Mouse (Mus musculus) midbrain, embryonic 15.5 days (tissue): ENCODE measurements around the gene Gprc5c. TPM values are rescaled to one million over a fixed set of nuclear protein-coding genes. Genes with fewer than 3 reads are reported as not detected.
A peak's percentile ranks its signal among the peaks of the same experiment; 100 is the strongest.

Experiments used
- ATAC-seq: fragments of 200-750 bp; cut with Nextera tagmentation; replicated peaks from 2 replicates; pipeline ENCODE4 v1.8.0; 2017; ENCODE audit warnings: moderate TSS enrichment
- H3K27ac ChIP-seq: fragments of 300-500 bp; sonication (generic); 2 replicates; pipeline ENCODE4 v1.5.1; 2015; ENCODE audit warnings: mild to moderate bottlenecking, inconsistent platforms
- H3K27me3 ChIP-seq: fragments of 300-500 bp; sonication (generic); replicated peaks from 2 replicates; pipeline ENCODE4 v1.6.1; 2015; ENCODE audit warnings: inconsistent platforms
- H3K36me3 ChIP-seq: fragments of 300-500 bp; sonication (generic); replicated peaks from 2 replicates; pipeline ENCODE4 v1.6.1; 2015; ENCODE audit warnings: inconsistent platforms
- H3K4me1 ChIP-seq: fragments of 300-500 bp; sonication (generic); 2 replicates; pipeline ENCODE4 v1.6.1; 2015; ENCODE audit warnings: inconsistent platforms
- H3K4me2 ChIP-seq: fragments of 300-500 bp; sonication (generic); 2 replicates; pipeline ENCODE4 v1.6.1; 2015; ENCODE audit warnings: inconsistent platforms, mild to moderate bottlenecking, moderate library complexity
- H3K4me3 ChIP-seq: fragments of 300-500 bp; sonication (generic); 2 replicates; pipeline ENCODE4 v1.5.1; 2015; ENCODE audit warnings: mild to moderate bottlenecking, inconsistent platforms
- H3K9ac ChIP-seq: fragments of 300-500 bp; sonication (generic); 2 replicates; pipeline ENCODE4 v1.6.1; 2015; ENCODE audit warnings: mild to moderate bottlenecking, inconsistent platforms
- H3K9me3 ChIP-seq: fragments of 300-500 bp; sonication (generic); 2 replicates; pipeline ENCODE4 v1.6.1; 2016; ENCODE audit warnings: inconsistent platforms
- WGBS: fragments of 180-500 bp; shearing (Covaris S2); methylation state at CpG from one replicate; pipeline ENCODE4 v1.1.7; 2015; ENCODE audit warnings: mixed read lengths; 5-methylcytosine and 5-hydroxymethylcytosine counted together
- polyA plus RNA-seq: library from polyadenylated mRNA; unstranded; fragments of >200 nt; fragmentation: Nextera tagmentation; extraction: Ambion mirVana; gene quantifications from 2 replicates; pipeline ENCODE4 v1.2.1, GENCODE M21; 2015

Gene Gprc5c
- 9.3 and 9.4 TPM in 2 replicates for polyA plus RNA-seq

DNA sequence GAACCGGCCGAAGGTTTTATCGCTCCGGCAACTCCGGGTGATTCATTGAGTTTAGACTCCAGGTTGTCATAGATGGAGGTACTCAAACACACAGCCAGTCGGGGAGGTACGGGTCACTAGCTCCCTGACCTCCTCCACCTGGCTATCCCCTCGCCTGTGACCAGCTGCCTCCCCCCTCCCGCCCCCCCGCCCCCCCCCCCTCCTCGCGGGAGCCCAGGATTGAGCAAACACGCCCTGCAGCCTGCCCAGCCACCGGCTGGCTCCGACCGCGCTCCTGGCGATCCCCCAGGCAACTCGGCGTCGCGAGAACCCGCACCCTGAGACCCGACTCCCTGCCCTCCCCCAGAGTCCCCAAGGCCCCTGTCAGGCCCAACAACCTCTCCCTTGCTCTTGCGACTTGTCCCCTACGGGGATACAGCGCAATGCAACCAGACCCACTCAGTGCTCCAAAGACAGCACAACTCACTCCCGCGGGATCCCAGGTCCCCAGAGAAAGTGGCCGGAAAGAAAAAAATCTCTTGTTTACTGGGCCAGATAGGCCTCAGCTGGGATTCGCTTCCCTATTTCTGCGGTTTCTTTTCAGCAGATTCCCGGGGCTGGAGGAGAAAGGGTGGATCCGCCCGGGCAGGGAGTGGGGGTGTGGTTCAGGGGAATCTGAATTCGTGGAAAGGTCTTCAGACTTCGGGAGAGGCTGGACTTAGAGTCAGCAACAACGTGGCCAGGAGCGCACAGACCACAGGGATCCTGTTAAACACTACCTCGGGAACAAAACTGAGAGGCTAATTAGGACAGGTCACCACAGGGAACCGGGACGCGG, at the start of gene Gprc5c:
Gene Gprc5c, plus strand, starts transcription at position 701 of the 817 bp plus-strand sequence.
- peak within 1 kb of the TSS; percentile 97 for H3K4me2 ChIP-seq
- H3K27ac ChIP-seq: no peak within 1 kb of the TSS
- under 1% methylated on average over 37 of the region's 43 CpGs for WGBS
- peaks cover 30% of the 10 kb centered on the region for H3K4me1 ChIP-seq
- no peaks in the 10 kb centered on the region for H3K9me3 ChIP-seq
- ATAC-seq: no peak
- H3K4me3 ChIP-seq: peak within 1 kb of the TSS; percentile 57
- H3K36me3 ChIP-seq: no peaks in the 10 kb centered on the region
- peak within 1 kb of the TSS; percentile 40 for H3K9ac ChIP-seq
- peaks cover 54% of the 10 kb centered on the region for H3K27me3 ChIP-seq

DNA sequence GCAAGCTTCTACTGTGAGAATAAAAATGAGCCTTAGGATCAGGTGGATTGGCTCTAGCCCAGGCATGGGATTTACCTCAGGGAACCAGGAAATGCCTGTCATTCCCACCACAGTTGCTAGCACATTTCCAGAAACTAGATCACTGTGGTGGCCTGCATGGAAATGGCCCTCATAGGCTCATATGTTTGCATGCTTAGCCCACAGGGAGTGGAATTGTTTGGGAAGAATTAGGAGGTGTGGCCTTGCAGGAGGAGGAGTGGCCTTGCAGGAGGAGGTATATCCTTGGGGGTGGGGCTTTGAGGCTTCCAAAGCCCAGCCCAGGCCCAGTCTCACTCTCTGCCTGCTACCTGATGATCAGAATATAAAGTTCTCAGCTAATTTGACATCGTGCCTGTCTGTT, 49.0 kb upstream of the Gprc5c start:
- no peak overlapping the region for H3K4me2 ChIP-seq
- 94% methylated on average over 1 of the region's 1 CpGs for WGBS
- no peaks in the 10 kb centered on the region for H3K27me3 ChIP-seq
- H3K27ac ChIP-seq: no peak overlapping the region
- H3K9me3 ChIP-seq: no peaks in the 10 kb centered on the region
- no peak for ATAC-seq
- no peak overlapping the region for H3K9ac ChIP-seq
- H3K4me1 ChIP-seq: 0 out of 2 replicates have a peak, but pooled peaks cover 3% of the 10 kb centered on the region
- H3K4me3 ChIP-seq: no peak overlapping the region
- H3K36me3 ChIP-seq: no peaks in the 10 kb centered on the region

DNA sequence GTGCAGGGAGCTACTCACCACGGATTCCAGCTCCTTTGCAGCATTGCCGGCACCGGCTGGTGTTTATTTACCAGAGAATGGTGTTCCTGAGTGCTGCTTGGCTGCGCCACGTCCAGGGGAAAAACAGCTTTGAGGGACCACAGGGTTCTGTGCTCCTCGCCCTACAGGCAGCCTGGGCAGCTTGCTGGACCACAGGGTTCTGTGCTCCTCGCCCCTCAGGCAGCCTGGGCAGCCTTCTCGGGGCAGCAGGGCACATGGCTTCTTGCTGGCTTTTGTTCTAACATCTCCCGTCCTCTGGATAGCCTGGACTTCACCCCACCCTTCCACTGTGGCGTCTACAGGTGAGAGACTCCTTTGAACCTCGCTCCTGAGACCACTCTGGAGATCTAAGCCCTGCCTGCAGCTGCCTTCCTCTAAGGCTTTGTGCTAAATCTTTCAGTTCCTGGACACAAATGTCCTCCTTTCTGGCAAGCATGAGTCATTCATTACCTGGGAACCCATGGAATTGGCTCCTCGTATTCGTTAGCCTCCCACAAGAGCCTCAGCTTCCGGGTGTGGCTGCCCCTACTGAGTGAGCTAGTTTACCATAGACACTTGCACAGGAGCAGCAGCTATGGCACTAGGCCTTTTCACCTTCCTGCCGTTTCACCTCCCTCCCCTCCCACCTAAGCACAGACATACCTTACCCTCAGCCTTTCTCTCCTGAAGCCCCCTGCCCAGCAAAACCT, 48.2 kb upstream of the Gprc5c start:
- no peaks in the 10 kb centered on the region for H3K36me3 ChIP-seq
- WGBS: 66% methylated on average over 15 of the region's 15 CpGs
- no peak for ATAC-seq
- no peak overlapping the region for H3K27ac ChIP-seq
- no peak overlapping the region for H3K9ac ChIP-seq
- 0 out of 2 replicates have a peak, but pooled peaks cover 3% of the 10 kb centered on the region for H3K4me1 ChIP-seq
- no peaks in the 10 kb centered on the region for H3K27me3 ChIP-seq
- H3K4me2 ChIP-seq: no peak overlapping the region
- no peak overlapping the region for H3K4me3 ChIP-seq
- H3K9me3 ChIP-seq: no peaks in the 10 kb centered on the region

- Histone ChIP-seq H3K9ac (no peak overlapping the region), H3K27ac (no peak overlapping the region), H3K36me3 (no peaks in the 10 kb centered on the region), H3K4me1 (0 out of 2 replicates have a peak, but pooled peaks cover 3% of the 10 kb centered on the region), H3K9me3 (no peaks in the 10 kb centered on the region), H3K4me3 (no peak overlapping the region), H3K27me3 (no peaks in the 10 kb centered on the region), H3K4me2 (no peak overlapping the region)
- 12% methylated on average over 8 of the region's 8 CpGs for WGBS
- no peak for ATAC-seq
These were observed 47.0 kb upstream of the Gprc5c start for GRCm38 (mm10) chr11:114803990-114804389.

DNA sequence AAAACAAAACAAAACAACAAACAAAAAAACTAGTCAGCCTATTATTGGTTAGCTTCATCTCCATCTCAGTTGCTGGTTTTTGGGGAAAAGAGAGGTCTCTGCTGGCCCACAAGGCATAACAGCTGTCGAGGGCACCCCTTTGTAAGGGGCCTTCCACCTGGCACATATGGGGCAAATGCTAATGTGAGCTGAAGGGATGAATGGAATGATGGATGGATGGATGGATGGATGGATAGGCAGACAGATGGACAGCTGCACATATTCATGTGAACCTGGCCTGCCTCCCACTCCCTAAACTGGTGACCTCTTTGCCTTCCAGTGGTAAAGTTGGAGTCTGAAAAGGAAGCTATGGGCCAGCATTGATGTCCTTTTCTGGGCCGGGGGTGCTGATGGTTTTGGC, 43.9 kb upstream of the Gprc5c start:
- Histone ChIP-seq H3K4me3 (no peak overlapping the region), H3K4me1 (0 out of 2 replicates have a peak, but pooled peaks cover 3% of the 10 kb centered on the region), H3K27ac (no peak overlapping the region), H3K4me2 (no peak overlapping the region), H3K9me3 (no peaks in the 10 kb centered on the region), H3K36me3 (no peaks in the 10 kb centered on the region), H3K27me3 (no peaks in the 10 kb centered on the region), H3K9ac (no peak overlapping the region)
- ATAC-seq: no peak
- WGBS: 53% methylated on average over 2 of the region's 2 CpGs

DNA sequence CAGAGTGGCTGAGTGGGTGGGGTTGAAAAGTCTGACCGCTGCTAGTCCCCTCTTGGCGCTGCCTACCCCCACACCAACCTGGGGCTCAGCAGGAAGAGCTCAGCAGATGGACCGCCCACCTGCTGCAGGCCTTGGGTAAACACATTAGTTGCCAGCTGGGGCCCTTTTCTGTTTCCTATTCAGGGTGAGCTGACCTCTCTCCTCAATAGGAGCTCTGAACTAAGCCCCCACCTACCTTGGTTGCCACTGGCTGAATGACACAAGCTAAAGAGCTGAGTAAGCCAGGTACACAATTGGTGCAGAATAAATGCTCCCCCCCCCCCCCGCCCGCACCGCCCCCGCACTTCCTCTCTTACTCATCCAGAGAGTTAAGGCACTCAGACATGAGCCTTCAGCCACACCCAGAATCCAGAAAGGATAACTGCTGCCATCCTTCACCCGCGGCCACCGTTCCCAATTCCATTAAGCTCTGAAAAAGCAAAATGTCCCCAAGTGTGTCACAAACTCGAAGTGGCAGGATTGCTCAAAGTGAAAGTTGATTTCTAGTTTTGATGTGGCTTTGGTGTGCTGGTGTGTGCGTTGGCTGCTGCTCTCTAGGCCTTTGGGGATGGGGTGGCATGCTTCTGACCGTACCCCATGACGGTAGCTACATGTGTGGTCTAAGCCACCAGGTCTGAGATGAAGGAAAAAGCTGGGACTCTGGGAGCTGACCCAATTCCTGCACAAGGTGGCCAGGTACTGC, 43.1 kb upstream of the Gprc5c start:
- Histone ChIP-seq H3K9me3 (no peaks in the 10 kb centered on the region), H3K4me2 (no peak overlapping the region), H3K27ac (no peak overlapping the region), H3K36me3 (no peaks in the 10 kb centered on the region), H3K4me1 (0 out of 2 replicates have a peak, but pooled peaks cover 3% of the 10 kb centered on the region), H3K4me3 (no peak overlapping the region), H3K27me3 (no peaks in the 10 kb centered on the region), H3K9ac (no peak overlapping the region)
- ATAC-seq: no peak
- 20% methylated on average over 14 of the region's 14 CpGs for whole genome bisulfite sequencing

GRCm38 (mm10) chr11:114809371-114809770, 41.6 kb upstream of the Gprc5c start:
- Histone ChIP-seq H3K27ac (no peak overlapping the region), H3K4me3 (no peak overlapping the region), H3K4me2 (no peak overlapping the region), H3K9ac (no peak overlapping the region), H3K9me3 (no peaks in the 10 kb centered on the region), H3K36me3 (no peaks in the 10 kb centered on the region), H3K4me1 (no peaks in the 10 kb centered on the region), H3K27me3 (no peaks in the 10 kb centered on the region)
- WGBS: 87% methylated on average over 1 of the region's 1 CpGs
- ATAC-seq: no peak

GRCm38 (mm10) chr11:114810344-114810743, 40.6 kb upstream of the Gprc5c start:
- no peak for ATAC-seq
- Histone ChIP-seq H3K4me3 (no peak overlapping the region), H3K36me3 (no peaks in the 10 kb centered on the region), H3K27me3 (no peaks in the 10 kb centered on the region), H3K4me2 (no peak overlapping the region), H3K9ac (no peak overlapping the region), H3K9me3 (no peaks in the 10 kb centered on the region), H3K27ac (no peak overlapping the region), H3K4me1 (no peaks in the 10 kb centered on the region)
- WGBS: 15% methylated on average over 4 of the region's 4 CpGs

GRCm38 (mm10) chr11:114812731-114813240, 38.2 kb upstream of the Gprc5c start:
- Histone ChIP-seq H3K27ac (no peak overlapping the region), H3K36me3 (no peaks in the 10 kb centered on the region), H3K27me3 (no peaks in the 10 kb centered on the region), H3K9ac (no peak overlapping the region), H3K4me3 (no peak overlapping the region), H3K4me1 (no peaks in the 10 kb centered on the region), H3K9me3 (no peaks in the 10 kb centered on the region), H3K4me2 (no peak overlapping the region)
- no peak for ATAC-seq
- WGBS: 17% methylated on average over 6 of the region's 6 CpGs

DNA sequence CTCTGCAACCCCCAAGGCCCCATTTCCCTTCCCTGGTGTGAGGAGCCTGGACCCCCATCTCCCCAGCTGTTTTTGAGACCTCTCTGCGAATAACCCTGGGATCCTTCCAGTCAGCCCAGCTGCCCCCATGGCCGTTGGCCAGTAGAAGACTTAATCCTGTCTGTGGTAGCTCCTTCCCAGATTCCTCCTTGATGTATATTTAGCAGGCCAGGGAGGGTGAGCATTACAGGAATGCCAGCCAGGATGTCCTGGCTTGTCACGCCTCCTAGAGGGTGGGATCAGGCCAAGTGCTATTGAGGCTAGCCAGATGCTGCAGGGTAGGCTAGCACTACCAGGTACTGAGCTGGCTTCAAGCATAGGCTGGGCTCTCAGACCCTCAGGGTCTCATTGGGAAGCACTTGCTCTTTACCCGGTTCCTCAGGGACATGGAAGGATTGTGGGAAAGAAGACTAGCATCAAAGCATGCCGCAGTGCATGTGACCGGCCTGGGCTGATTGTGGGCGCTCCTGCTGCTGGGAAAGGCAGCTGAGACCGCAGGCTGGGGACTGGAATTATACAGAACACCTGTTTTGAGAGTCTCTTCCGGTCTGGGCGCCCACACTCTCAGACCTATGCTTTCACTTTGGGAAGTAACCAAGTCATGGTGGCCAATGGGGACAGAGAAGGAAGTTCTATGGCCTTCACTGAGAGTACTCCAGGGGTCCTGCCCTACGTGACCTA, 35.9 kb upstream of the Gprc5c start:
- H3K27ac ChIP-seq: no peak overlapping the region
- no peaks in the 10 kb centered on the region for H3K9me3 ChIP-seq
- 80% methylated on average over 11 of the region's 11 CpGs for WGBS
- H3K9ac ChIP-seq: no peak overlapping the region
- no peaks in the 10 kb centered on the region for H3K4me1 ChIP-seq
- H3K27me3 ChIP-seq: no peaks in the 10 kb centered on the region
- H3K36me3 ChIP-seq: no peaks in the 10 kb centered on the region
- H3K4me3 ChIP-seq: no peak overlapping the region
- no peak overlapping the region for H3K4me2 ChIP-seq
- ATAC-seq: no peak

DNA sequence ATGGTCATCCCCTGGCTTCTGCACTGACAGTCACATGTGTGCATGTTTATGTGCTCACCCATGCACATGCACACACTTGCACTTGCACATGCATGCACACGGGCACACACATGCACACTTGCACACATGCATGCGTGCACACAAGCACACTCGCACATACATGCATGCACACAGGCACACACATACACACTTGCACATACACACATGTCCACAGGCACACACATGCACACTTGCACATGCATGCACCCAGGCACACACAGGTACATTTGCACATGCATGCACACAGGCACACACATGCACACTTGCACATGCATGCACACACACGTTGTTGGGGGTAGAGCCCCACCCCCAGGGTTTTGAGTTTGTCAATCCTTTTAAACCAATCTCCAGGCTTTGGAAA, 34.0 kb upstream of the Gprc5c start:
- H3K4me3 ChIP-seq: no peak overlapping the region
- no peaks in the 10 kb centered on the region for H3K9me3 ChIP-seq
- H3K36me3 ChIP-seq: no peaks in the 10 kb centered on the region
- no peaks in the 10 kb centered on the region for H3K27me3 ChIP-seq
- H3K27ac ChIP-seq: no peak overlapping the region
- no peak for ATAC-seq
- no peak overlapping the region for H3K9ac ChIP-seq
- H3K4me2 ChIP-seq: no peak overlapping the region
- no peaks in the 10 kb centered on the region for H3K4me1 ChIP-seq
- 93% methylated on average over 4 of the region's 4 CpGs for WGBS
